Mouse (Mus musculus) MEL (cell line): ENCODE results near the gene Atl2. TPM values are rescaled to one million over a fixed set of nuclear protein-coding genes. Genes with fewer than 3 reads are reported as not detected.

Source experiments
- DNase-seq: peaks from one replicate; pipeline ENCODE4 v3.0.0; 2011; ENCODE audit warnings: low read depth, low spot score
- H3K27ac ChIP-seq: 2 replicates; pipeline ENCODE4 v1.5.1; 2012; ENCODE audit warnings: low read depth, mild to moderate bottlenecking, control low read depth, low read length, moderate library complexity; ENCODE audit not compliant: control insufficient read depth
- H3K27me3 ChIP-seq, 2 experiments: fragments of 150-350 bp in 1 of 2; sonication (generic) in 1 of 2; 2 replicates each; pipeline ENCODE4 v1.6.1; 2012; ENCODE audit warnings: low read length in 2 of 2, mild to moderate bottlenecking in 2 of 2, improper control_type of control experiment in 1 of 2, moderate library complexity in 1 of 2; ENCODE audit not compliant: insufficient read depth in 2 of 2, control insufficient read depth in 1 of 2
- H3K36me3 ChIP-seq, 2 experiments: 2 replicates each; pipeline ENCODE4 v1.6.1; 2012 to 2014; ENCODE audit warnings: low read length in 2 of 2, improper control_type of control experiment in 1 of 2, inconsistent platforms in 1 of 2, mild to moderate bottlenecking in 1 of 2; ENCODE audit not compliant: insufficient read depth in 2 of 2, control insufficient read depth in 1 of 2
- H3K4me1 ChIP-seq, 2 experiments: fragments of 150-350 bp in 1 of 2; sonication (generic) in 1 of 2; 2 replicates each; pipeline ENCODE4 v1.6.1; 2012; ENCODE audit warnings: low read length in 2 of 2, improper control_type of control experiment in 1 of 2, mild to moderate bottlenecking in 1 of 2; ENCODE audit not compliant: insufficient read depth in 2 of 2, control insufficient read depth in 1 of 2
- H3K4me3 ChIP-seq, 2 experiments: fragments of 150-350 bp in 1 of 2; sonication (generic) in 1 of 2; 2 replicates each; pipeline ENCODE4 v1.5.1; 2012; ENCODE audit warnings: low read depth in 2 of 2, low read length in 2 of 2, mild to moderate bottlenecking in 2 of 2, moderate library complexity in 2 of 2, control low read depth in 1 of 2, improper control_type of control experiment in 1 of 2; ENCODE audit not compliant: control insufficient read depth in 1 of 2, insufficient read depth in 1 of 2
- H3K79me2 ChIP-seq: 2 replicates; pipeline ENCODE4 v1.6.1; 2012; ENCODE audit warnings: mild to moderate bottlenecking, low read length, moderate library complexity; ENCODE audit not compliant: control insufficient read depth, poor library complexity, insufficient read depth
- H3K9ac ChIP-seq: 2 replicates; pipeline ENCODE4 v1.6.1; 2012; ENCODE audit warnings: low read depth, mild to moderate bottlenecking, control low read depth, low read length, moderate library complexity; ENCODE audit not compliant: control insufficient read depth, poor library complexity, severe bottlenecking
- H3K9me3 ChIP-seq: fragments of 150-350 bp; sonication (generic); replicated peaks from 2 replicates; pipeline ENCODE4 v1.6.1; 2012; ENCODE audit warnings: mild to moderate bottlenecking, low read length, improper control_type of control experiment, moderate library complexity; ENCODE audit not compliant: insufficient read depth
- BHLHE40 ChIP-seq: IDR thresholded peaks from 2 replicates; pipeline ENCODE4 v1.6.1; 2012; ENCODE audit warnings: low read depth, mild to moderate bottlenecking, inconsistent platforms, low read length, improper control_type of control experiment, borderline replicate concordance
- CHD1 ChIP-seq: IDR thresholded peaks from 2 replicates; pipeline ENCODE4 v1.6.1; 2012; ENCODE audit warnings: low read depth, mild to moderate bottlenecking, inconsistent platforms, low read length, improper control_type of control experiment
- CTCF ChIP-seq, 3 experiments: IDR thresholded peaks in 2 of 3; conservative IDR thresholded peaks in 1 of 3; 2 replicates each; pipeline ENCODE4 v1.5.1; 2011 to 2012; ENCODE audit warnings: low read length in 3 of 3, low read depth in 2 of 3, mild to moderate bottlenecking in 2 of 3, improper control_type of control experiment in 1 of 3, inconsistent platforms in 1 of 3, mixed read lengths in 1 of 3, moderate library complexity in 1 of 3; ENCODE audit not compliant: control insufficient read depth in 1 of 3, insufficient read depth in 1 of 3, poor library complexity in 1 of 3, severe bottlenecking in 1 of 3
- E2F4 ChIP-seq: IDR thresholded peaks from 2 replicates; pipeline ENCODE4 v1.6.1; 2011; ENCODE audit warnings: low read depth, low read length, improper control_type of control experiment, borderline replicate concordance
- ELF1 ChIP-seq: IDR thresholded peaks from 2 replicates; pipeline ENCODE4 v1.6.1; 2014; ENCODE audit warnings: low read depth, mild to moderate bottlenecking, inconsistent platforms, low read length, improper control_type of control experiment, moderate library complexity
- ETS1 ChIP-seq: IDR thresholded peaks from 2 replicates; pipeline ENCODE4 v1.6.1; 2012; ENCODE audit warnings: low read depth, mild to moderate bottlenecking, inconsistent platforms, low read length, improper control_type of control experiment, moderate library complexity
- GABPA ChIP-seq: IDR thresholded peaks from 2 replicates; pipeline ENCODE4 v1.6.1; 2012; ENCODE audit warnings: low read depth, mild to moderate bottlenecking, inconsistent platforms, low read length, improper control_type of control experiment, moderate library complexity
- GATA1 ChIP-seq: IDR thresholded peaks from 2 replicates; pipeline ENCODE4 v1.6.1; 2011; ENCODE audit warnings: low read depth, low read length, improper control_type of control experiment
- HCFC1 ChIP-seq: IDR thresholded peaks from 2 replicates; pipeline ENCODE4 v1.6.1; 2012; ENCODE audit warnings: low read depth, mild to moderate bottlenecking, inconsistent platforms, low read length, improper control_type of control experiment, moderate library complexity
- JUND ChIP-seq: IDR thresholded peaks from 2 replicates; pipeline ENCODE4 v1.6.1; 2011; ENCODE audit warnings: low read depth, mild to moderate bottlenecking, improper control_type of control experiment, low read length
- KAT2A ChIP-seq: conservative IDR thresholded peaks from 2 replicates; pipeline ENCODE4 v1.6.1; 2012; ENCODE audit warnings: low read depth, low read length, improper control_type of control experiment, inconsistent platforms
- MAFK ChIP-seq: IDR thresholded peaks from 2 replicates; pipeline ENCODE4 v1.6.1; 2011; ENCODE audit warnings: low read depth, mild to moderate bottlenecking, low read length, improper control_type of control experiment, borderline replicate concordance
- MEF2A ChIP-seq: IDR thresholded peaks from 2 replicates; pipeline ENCODE4 v1.6.1; 2014; ENCODE audit warnings: low read depth, mild to moderate bottlenecking, inconsistent platforms, low read length, improper control_type of control experiment; ENCODE audit not compliant: poor library complexity, insufficient replicate concordance, severe bottlenecking; ENCODE audit errors: extremely low read depth
- NRF1 ChIP-seq: IDR thresholded peaks from 2 replicates; pipeline ENCODE4 v1.6.1; 2014; ENCODE audit warnings: low read depth, mild to moderate bottlenecking, inconsistent platforms, low read length, improper control_type of control experiment, moderate library complexity; ENCODE audit not compliant: poor library complexity, insufficient read depth, severe bottlenecking
- POLR2A ChIP-seq, 2 experiments: IDR thresholded peaks; 2 replicates each; pipeline ENCODE4 v1.6.1; 2011 to 2012; ENCODE audit warnings: low read length in 2 of 2, mild to moderate bottlenecking in 2 of 2, control low read depth in 1 of 2, improper control_type of control experiment in 1 of 2, low read depth in 1 of 2, moderate library complexity in 1 of 2; ENCODE audit not compliant: control insufficient read depth in 1 of 2, insufficient read depth in 1 of 2, poor library complexity in 1 of 2
- POLR2AphosphoS2 ChIP-seq: IDR thresholded peaks from 2 replicates; pipeline ENCODE4 v1.6.1; 2011; ENCODE audit warnings: low read length, improper control_type of control experiment
- POLR2AphosphoS5 ChIP-seq: IDR thresholded peaks from 2 replicates; pipeline ENCODE4 v1.6.1; 2012; ENCODE audit warnings: low read depth, borderline replicate concordance, mild to moderate bottlenecking, inconsistent platforms, low read length, moderate library complexity, mixed read lengths
- RCOR1 ChIP-seq: IDR thresholded peaks from 2 replicates; pipeline ENCODE4 v1.6.1; 2012; ENCODE audit warnings: low read depth, mild to moderate bottlenecking, inconsistent platforms, low read length, improper control_type of control experiment
- SMC3 ChIP-seq: IDR thresholded peaks from 2 replicates; pipeline ENCODE4 v1.6.1; 2011; ENCODE audit warnings: low read depth, low read length, improper control_type of control experiment
- TBP ChIP-seq: IDR thresholded peaks from 2 replicates; pipeline ENCODE4 v1.8.0; 2011; ENCODE audit warnings: low read depth, low read length, improper control_type of control experiment
- TCF12 ChIP-seq: IDR thresholded peaks from 2 replicates; pipeline ENCODE4 v1.6.1; 2014; ENCODE audit warnings: low read depth, mild to moderate bottlenecking, inconsistent platforms, low read length, improper control_type of control experiment, moderate library complexity
- USF1 ChIP-seq: IDR thresholded peaks from 2 replicates; pipeline ENCODE4 v1.6.1; 2014; ENCODE audit warnings: low read depth, mild to moderate bottlenecking, inconsistent platforms, low read length, improper control_type of control experiment, moderate library complexity
- USF2 ChIP-seq, 2 experiments: IDR thresholded peaks; 2 replicates each; pipeline ENCODE4 v1.6.1; 2011 to 2012; ENCODE audit warnings: improper control_type of control experiment in 2 of 2, low read length in 2 of 2, borderline replicate concordance in 1 of 2, inconsistent platforms in 1 of 2, low read depth in 1 of 2, mild to moderate bottlenecking in 1 of 2; ENCODE audit not compliant: insufficient read depth in 1 of 2
- ZKSCAN1 ChIP-seq: IDR thresholded peaks from 2 replicates; pipeline ENCODE4 v1.6.1; 2012; ENCODE audit warnings: low read depth, mild to moderate bottlenecking, inconsistent platforms, low read length, improper control_type of control experiment, moderate library complexity
- polyA plus RNA-seq, 2 experiments: library from polyadenylated mRNA; stranded (reverse) in 1 of 2; unstranded in 1 of 2; fragments of >175 nt in 1 of 2; fragments of >200 nt in 1 of 2; gene quantifications; 2 replicates each; pipeline versions ENCODE4 v1.2.1 to v1.2.4; 2012; ENCODE audit warnings: low replicate concordance in 2 of 2, low read depth in 1 of 2; ENCODE audit not compliant: insufficient read length in 2 of 2, insufficient read depth in 1 of 2, missing spikeins in 1 of 2
- total RNA-seq: library from RNA; depleted of rRNA; stranded (reverse); fragments of 300-350 nt; gene quantifications from 2 replicates; pipeline ENCODE4 v1.2.3, GENCODE M21; 2012

Gene Atl2
- total and polyA plus RNA-seq, 3 experiments = 29.5 to 118 (median 43.3) TPM

- Histone ChIP-seq H3K4me3 (no peak overlapping the region), H3K27me3 (peaks cover 0 to 1% of the 10 kb centered on the region in 2 experiments; a peak in 3 of 4 replicates)
- no peak for TF ChIP-seq ETS1
- no peak for TF ChIP-seq KAT2A
- no peak for TF ChIP-seq GATA1
- no peak for TF ChIP-seq CTCF (IDR thresholded peaks at IDR 0.05 in 2 of 3, conservative IDR thresholded peaks at IDR 0.05 in 1 of 3; ENCODE audit: control insufficient read depth in 1 of 3, insufficient read depth in 1 of 3, low read depth in 2 of 3, low read length in 3 of 3, poor library complexity in 1 of 3, severe bottlenecking in 1 of 3)
- no peak for TF ChIP-seq POLR2A (IDR thresholded peaks at IDR 0.05; ENCODE audit: control insufficient read depth in 1 of 2, insufficient read depth in 1 of 2, low read depth in 1 of 2, low read length in 2 of 2, poor library complexity in 1 of 2)
- no peak for TF ChIP-seq BHLHE40
- no peak for TF ChIP-seq ELF1
- TF ChIP-seq JUND = no peak
- no peak for TF ChIP-seq TBP
- no peak for TF ChIP-seq MEF2A
- TF ChIP-seq E2F4 = no peak
- TF ChIP-seq MAFK = no peak
- TF ChIP-seq HCFC1 = no peak
- TF ChIP-seq TCF12 = no peak
- no peak for TF ChIP-seq SMC3
- TF ChIP-seq ZKSCAN1 = no peak
- TF ChIP-seq CHD1 = no peak
- TF ChIP-seq NRF1 = no peak
- TF ChIP-seq USF1 = no peak
- TF ChIP-seq, all 39 proteins: peak for 0
- H3K4me1 ChIP-seq = no peaks in the 10 kb centered on the region
- DNase-seq = no peak
- H3K36me3 ChIP-seq = no peaks in the 10 kb centered on the region
- H3K27ac ChIP-seq = no peak overlapping the region
- H3K9me3 ChIP-seq = no peaks in the 10 kb centered on the region
- H3K9ac ChIP-seq = no peak overlapping the region
- H3K79me2 ChIP-seq = no peaks in the 10 kb centered on the region
These were observed 78.4 kb downstream of the Atl2 start for GRCm38 (mm10) chr17:79817551-79817950.

GRCm38 (mm10) chr17:79816896-79817295 lies 79.0 kb downstream of the Atl2 start:
- TF ChIP-seq USF2 (IDR thresholded peaks at IDR 0.05; ENCODE audit: borderline replicate concordance in 1 of 2, insufficient read depth in 1 of 2, low read depth in 1 of 2, low read length in 2 of 2) (no peak), TCF12 (no peak), RCOR1 (no peak), POLR2AphosphoS5 (no peak), GABPA (no peak), GATA1 (no peak), BHLHE40 (no peak), ELF1 (no peak), POLR2AphosphoS2 (no peak)
- Histone ChIP-seq H3K9ac (no peak overlapping the region), H3K9me3 (no peaks in the 10 kb centered on the region), H3K4me3 (no peak overlapping the region), H3K27ac (no peak overlapping the region), H3K4me1 (no peaks in the 10 kb centered on the region), H3K79me2 (no peaks in the 10 kb centered on the region), H3K27me3 (peaks cover 0 to 2% of the 10 kb centered on the region in 2 experiments; a peak in 3 of 4 replicates), H3K36me3 (no peaks in the 10 kb centered on the region)
- no peak for DNase-seq
